Mouse (Mus musculus) erythroblast, adult 5-6 weeks (primary cell): ENCODE results near the gene Galnt16. TPM values are rescaled to one million over a fixed set of nuclear protein-coding genes. Genes with fewer than 3 reads are reported as not detected.

ENCODE experiments used
- ATAC-seq: replicated peaks from 2 replicates; pipeline ENCODE4 v1.8.0; 2016; ENCODE audit warnings: moderate number of reproducible peaks, mild to moderate bottlenecking, moderate TSS enrichment, inconsistent platforms; ENCODE audit not compliant: poor library complexity, low FRiP score, severe bottlenecking
- total RNA-seq, 2 experiments: library from RNA; stranded (forward) in 1 of 2; stranded (reverse) in 1 of 2; fragments of 150-400 nt in 1 of 2; fragments of 200-764, 138-1000 nt in 1 of 2; gene quantifications; 2 replicates each; pipeline versions ENCODE4 v1.2.3 to v1.2.4; 2015 to 2017; ENCODE audit warnings: low replicate concordance in 2 of 2

Gene Galnt16
- total RNA-seq, 2 experiments from 2014 or later = not detected

GRCm38 (mm10) chr12:80646377-80646776 lies 128.3 kb downstream of the Galnt16 start:
- ATAC-seq = no peak

DNA sequence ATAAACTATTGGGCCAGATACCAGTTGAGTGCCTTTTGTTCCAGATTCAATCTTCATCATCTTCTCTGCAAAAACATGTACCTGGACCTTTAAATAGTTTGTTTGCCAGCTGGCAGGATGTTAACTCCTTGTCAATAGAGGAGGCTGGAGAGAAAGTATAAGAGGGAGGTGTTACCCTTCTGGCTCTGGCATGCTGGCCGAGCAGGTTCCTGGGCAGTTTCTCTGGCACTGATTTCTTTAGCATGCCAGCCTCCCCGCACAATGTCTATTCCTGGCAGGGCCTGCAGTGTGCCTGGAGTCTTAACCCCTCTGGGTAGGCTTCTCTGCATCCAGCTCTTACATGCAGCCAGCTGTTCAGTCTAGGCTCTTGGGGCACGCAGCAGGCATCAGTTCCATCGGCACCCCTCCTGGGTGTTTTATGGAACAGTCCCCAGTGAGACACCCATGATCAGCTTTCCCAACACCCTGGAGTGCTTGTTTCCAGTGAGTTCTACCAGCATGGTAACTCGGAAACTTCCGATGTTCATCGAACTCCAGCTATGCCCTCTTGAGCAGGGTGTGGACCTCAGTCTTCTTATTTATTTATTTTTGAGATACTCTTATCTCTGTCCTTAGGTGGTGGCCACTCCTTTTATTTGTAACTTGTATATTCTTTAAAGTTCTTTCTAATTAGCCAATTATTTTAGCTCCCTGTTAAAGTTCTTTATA lies 136.0 kb downstream of the Galnt16 start:
- ATAC-seq = no peak

- no peak for ATAC-seq
Measured at GRCm38 (mm10) chr12:80654659-80655025, 136.6 kb downstream of the Galnt16 start.

DNA sequence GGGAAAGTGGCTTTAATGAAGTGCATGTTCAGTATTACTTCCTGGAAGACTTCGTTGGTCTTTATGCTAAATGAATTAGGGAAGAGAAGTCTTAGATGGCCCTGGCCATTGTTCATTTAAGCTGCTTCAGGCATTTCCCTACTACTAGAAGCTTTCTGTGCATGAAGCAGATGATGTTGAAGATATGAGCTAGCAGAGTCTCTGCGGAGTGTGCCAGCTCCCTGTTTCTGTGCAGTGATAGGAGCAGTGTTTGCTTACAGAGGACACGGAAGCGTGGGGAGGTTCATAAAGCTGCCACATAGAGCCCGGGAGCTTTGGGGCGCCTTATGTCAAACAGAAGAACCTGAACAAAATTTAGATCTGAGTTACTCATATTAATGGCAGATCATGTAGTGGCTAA lies 140.6 kb downstream of the Galnt16 start:
- no peak for ATAC-seq

GRCm38 (mm10) chr12:80662322-80662721 lies 144.2 kb downstream of the Galnt16 start:
- ATAC-seq = no peak

DNA sequence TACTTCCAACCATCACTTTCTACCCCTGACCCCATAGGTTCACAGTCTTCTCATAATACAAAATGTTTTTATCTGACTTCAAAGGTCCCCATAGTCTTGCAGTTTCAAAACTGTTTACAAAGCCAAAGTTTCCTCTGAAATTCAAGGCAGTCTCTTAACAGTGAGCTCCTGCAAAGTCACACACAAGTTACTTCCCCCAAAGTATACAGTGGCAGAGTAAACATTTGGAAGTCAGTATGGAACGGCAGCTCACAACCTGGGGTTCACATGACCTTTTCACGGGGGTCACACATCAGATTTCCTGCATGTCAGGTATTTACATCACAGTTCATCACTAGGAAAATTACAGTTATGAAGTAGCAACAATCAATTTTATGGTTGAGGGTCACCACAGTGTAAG lies 145.9 kb downstream of the Galnt16 start:
- no peak for ATAC-seq

GRCm38 (mm10) chr12:80668391-80668790 lies 150.3 kb downstream of the Galnt16 start:
- ATAC-seq = no peak

GRCm38 (mm10) chr12:80673170-80673569 lies 155.1 kb downstream of the Galnt16 start:
- ATAC-seq = peak; percentile 78

Other genes with a start within 250 kb of the Galnt16 start
- gene Dcaf5, start 81.7 kb upstream of the Galnt16 start, total RNA-seq (2015; ENCODE audit: low replicate concordance) = 0.19 and 1.9 TPM in 2 replicates
- gene Dcaf5, start 81.7 kb upstream of the Galnt16 start, total RNA-seq (2017; ENCODE audit: low replicate concordance) = 4.3 TPM in 2 replicates
- 1.7 and 1.9 TPM in 2 replicates for gene Exd2, start 55.2 kb upstream of the Galnt16 start, total RNA-seq (2015; ENCODE audit: low replicate concordance)
- 3.1 and 4.2 TPM in 2 replicates for gene Exd2, start 55.2 kb upstream of the Galnt16 start, total RNA-seq (2017; ENCODE audit: low replicate concordance)
- 3.8 and 8.8 TPM in 2 replicates for gene Slc39a9, start 125.6 kb downstream of the Galnt16 start, total RNA-seq (2015; ENCODE audit: low replicate concordance)
- gene Slc39a9, start 125.6 kb downstream of the Galnt16 start, total RNA-seq (2017; ENCODE audit: low replicate concordance) = 2.9 and 6.1 TPM in 2 replicates
- 13.2 and 23.4 TPM in 2 replicates for gene Erh, start 126.1 kb downstream of the Galnt16 start, total RNA-seq (2015; ENCODE audit: low replicate concordance)
- 5.6 and 17.7 TPM in 2 replicates for gene Erh, start 126.1 kb downstream of the Galnt16 start, total RNA-seq (2017; ENCODE audit: low replicate concordance)
- gene Plekhd1, start 174.3 kb downstream of the Galnt16 start, total RNA-seq (2015; ENCODE audit: low replicate concordance) = not detected in 2 replicates
- 0.77 TPM in 1 of 2 replicates, not detected in the other for gene Plekhd1, start 174.3 kb downstream of the Galnt16 start, total RNA-seq (2017; ENCODE audit: low replicate concordance)
- not detected in 2 replicates for gene Ccdc177, start 242.4 kb downstream of the Galnt16 start, total RNA-seq (2015; ENCODE audit: low replicate concordance)
- gene Ccdc177, start 242.4 kb downstream of the Galnt16 start, total RNA-seq (2017; ENCODE audit: low replicate concordance) = not detected in 2 replicates